Mouse (Mus musculus) liver, postnatal 0 days (tissue): ENCODE results near the gene Ptpn9. TPM values are rescaled to one million over a fixed set of nuclear protein-coding genes. Genes with fewer than 3 reads are reported as not detected.

Source experiments
- ATAC-seq: fragments of 200-750 bp; cut with Nextera tagmentation; 2 replicates; pipeline ENCODE4 v1.8.0; 2017; ENCODE audit warnings: mild to moderate bottlenecking, moderate library complexity
- DNase-seq: peaks from one replicate; pipeline ENCODE4 v3.0.0-alpha.2; 2016
- H3K27ac ChIP-seq: fragments of 300-500 bp; sonication (generic); 2 replicates; pipeline ENCODE4 v1.5.1; 2014; ENCODE audit warnings: antibody characterized with exemption, moderate library complexity, mild to moderate bottlenecking, low read depth
- H3K27me3 ChIP-seq: fragments of 300-500 bp; sonication (generic); 2 replicates; pipeline ENCODE4 v1.6.1; 2014; ENCODE audit warnings: low read length, control low read depth, mixed read lengths; ENCODE audit not compliant: insufficient read depth
- H3K36me3 ChIP-seq: fragments of 300-500 bp; sonication (generic); replicated peaks from 2 replicates; pipeline ENCODE4 v1.6.1; 2014; ENCODE audit warnings: mild to moderate bottlenecking, control low read depth, low read length, moderate library complexity, mixed read lengths; ENCODE audit not compliant: insufficient read depth
- H3K4me1 ChIP-seq: fragments of 300-500 bp; sonication (generic); 2 replicates; pipeline ENCODE4 v1.6.1; 2014; ENCODE audit warnings: antibody characterized with exemption, mild to moderate bottlenecking, control low read depth; ENCODE audit not compliant: insufficient read depth
- H3K4me2 ChIP-seq: fragments of 300-500 bp; sonication (generic); 2 replicates; pipeline ENCODE4 v1.6.1; 2014; ENCODE audit warnings: low read depth, mild to moderate bottlenecking, low read length, moderate library complexity, mixed read lengths
- H3K4me3 ChIP-seq: fragments of 300-500 bp; sonication (generic); 2 replicates; pipeline ENCODE4 v1.5.1; 2014; ENCODE audit warnings: low read depth, low read length
- H3K9ac ChIP-seq: fragments of 300-500 bp; sonication (generic); replicated peaks from 2 replicates; pipeline ENCODE4 v1.6.1; 2014; ENCODE audit warnings: mild to moderate bottlenecking, moderate library complexity
- H3K9me3 ChIP-seq: fragments of 300-500 bp; sonication (generic); 2 replicates; pipeline ENCODE4 v1.6.1; 2016; ENCODE audit warnings: mild to moderate bottlenecking, control low read depth, low read length, mixed read lengths
- CTCF ChIP-seq: sonication (generic); IDR thresholded peaks from 2 replicates; pipeline ENCODE4 v1.5.1; 2016; ENCODE audit warnings: antibody characterized with exemption, low read depth
- EP300 ChIP-seq: IDR thresholded peaks from 2 replicates; pipeline ENCODE4 v1.6.1; 2016; ENCODE audit warnings: antibody characterized with exemption, low read depth, mild to moderate bottlenecking
- WGBS: fragments of 180-500 bp; shearing (Covaris S2); extraction: QIAGEN DNeasy Blood & Tissue Kit; methylation state at CpG from one replicate; pipeline ENCODE4 v1.1.7; 2014; ENCODE audit not compliant: insufficient replicate concordance; 5-methylcytosine and 5-hydroxymethylcytosine counted together
- polyA plus RNA-seq: library from polyadenylated mRNA; unstranded; fragments of >200 nt; fragmentation: Nextera tagmentation; extraction: Ambion mirVana; gene quantifications from 2 replicates; pipeline ENCODE4 v1.2.1, GENCODE M21; 2015

Gene Ptpn9
- polyA plus RNA-seq, 1 experiment from 2014 or later: 5.0 TPM

DNA sequence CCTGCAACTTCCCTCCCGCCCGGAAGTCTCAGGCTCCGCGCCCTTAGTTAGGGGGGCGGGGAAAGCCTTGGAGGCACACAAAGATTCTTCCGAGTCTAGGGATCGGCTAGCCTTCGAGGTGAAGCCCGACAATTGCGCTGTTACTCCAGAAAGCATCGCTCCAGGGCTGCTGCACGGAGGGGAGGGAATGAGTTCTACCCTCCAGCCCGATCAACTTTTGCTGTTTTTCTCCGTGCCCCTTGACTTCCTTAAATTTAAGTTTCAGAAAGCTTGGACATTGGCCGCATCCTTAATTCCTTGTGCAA lies 79.0 kb downstream of the Ptpn9 start:
- Histone ChIP-seq H3K4me2 (peak overlapping the region; percentile 93), H3K9ac (peak overlapping the region; percentile 65), H3K27ac (peak overlapping the region; percentile 99), H3K4me3 (peak overlapping the region; percentile 85), H3K27me3 (no peaks in the 10 kb centered on the region), H3K4me1 (peaks cover 24% of the 10 kb centered on the region), H3K9me3 (no peaks in the 10 kb centered on the region), H3K36me3 (no peaks in the 10 kb centered on the region)
- ATAC-seq (no peak), DNase-seq (no peak)
- TF ChIP-seq EP300 (no peak), CTCF (no peak)
- WGBS: 2% methylated on average over 15 of the region's 15 CpGs

DNA sequence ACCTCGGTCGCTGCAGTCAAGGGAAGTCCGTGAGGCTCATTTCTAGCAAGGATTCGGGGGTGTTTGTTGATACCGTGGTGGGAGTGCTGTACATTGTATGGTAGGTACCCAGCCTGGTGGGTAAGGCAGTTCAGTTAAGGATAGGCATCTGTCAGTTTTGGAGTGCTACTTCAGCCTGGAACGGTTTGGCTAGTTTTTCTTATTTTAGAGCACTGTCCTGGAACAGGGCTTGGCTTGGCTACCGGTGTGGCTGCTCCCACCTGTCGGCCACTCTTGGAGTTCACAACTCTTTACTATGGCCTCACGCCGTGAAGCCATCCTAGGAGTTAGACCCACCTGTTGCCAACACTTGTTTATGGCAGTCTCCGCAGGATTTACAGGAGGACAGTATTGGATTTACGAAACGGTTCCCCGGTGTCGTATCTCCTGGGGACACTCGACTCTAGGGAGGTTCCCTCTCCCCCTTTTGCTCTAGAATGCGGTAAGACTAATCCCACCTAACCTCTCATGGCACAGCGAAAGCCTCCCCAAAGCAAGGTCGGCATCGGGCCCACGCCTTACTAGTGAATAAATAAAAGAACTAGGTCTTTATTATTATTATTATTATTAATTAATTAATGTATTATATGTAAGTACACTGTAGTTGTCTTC lies 79.6 kb downstream of the Ptpn9 start:
- H3K4me2 ChIP-seq: peak overlapping the region; percentile 93
- no peaks in the 10 kb centered on the region for H3K27me3 ChIP-seq
- H3K4me1 ChIP-seq: peaks cover 19% of the 10 kb centered on the region
- H3K9ac ChIP-seq: peak overlapping the region; percentile 65
- peak overlapping the region; percentile 85 for H3K4me3 ChIP-seq
- no peaks in the 10 kb centered on the region for H3K9me3 ChIP-seq
- no peaks in the 10 kb centered on the region for H3K36me3 ChIP-seq
- H3K27ac ChIP-seq: peak overlapping the region; percentile 99
- 5% methylated on average over 21 of the region's 21 CpGs for WGBS
- ATAC-seq: no peak
- TF ChIP-seq CTCF (peak; percentile 61), EP300 (no peak)
- peak; percentile 63 for DNase-seq

DNA sequence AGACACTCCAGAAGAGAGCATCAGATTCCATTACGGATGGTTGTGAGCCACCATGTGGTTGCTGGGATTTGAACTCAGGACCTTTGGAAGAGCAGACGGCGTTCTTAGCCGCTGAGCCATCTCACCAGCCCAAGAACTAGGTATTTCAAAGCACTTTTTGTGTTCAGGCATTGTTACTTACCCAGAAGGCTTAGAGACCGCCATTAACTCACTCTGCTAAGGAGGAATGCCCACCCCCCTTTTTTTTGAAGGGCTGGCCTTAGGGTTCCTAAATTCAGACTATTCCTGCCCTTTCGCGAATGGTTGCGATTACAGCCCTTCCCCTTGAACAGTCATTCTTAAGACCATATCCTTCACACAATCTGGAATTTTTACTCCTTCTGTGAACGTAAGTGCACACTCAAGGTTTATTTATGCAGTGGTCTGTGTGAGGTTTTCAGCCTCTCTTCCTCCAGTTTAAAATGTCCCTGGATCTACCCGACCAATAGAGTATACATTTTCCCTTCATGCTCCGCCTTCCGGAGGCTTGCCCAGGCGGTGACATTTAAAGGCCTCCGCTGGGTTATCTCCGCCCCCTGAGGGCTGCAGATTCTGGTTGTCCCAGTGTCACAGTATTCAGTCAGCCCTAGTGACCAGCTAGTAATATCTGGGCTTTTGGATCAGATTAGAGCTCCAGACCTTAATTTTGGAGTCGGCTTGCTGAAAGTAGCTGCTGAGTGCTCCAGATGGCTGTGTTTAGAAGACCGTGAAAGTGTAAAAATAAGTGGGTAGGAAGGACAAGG lies 80.3 kb downstream of the Ptpn9 start:
- DNase-seq (peak; percentile 82), ATAC-seq (no peak)
- Histone ChIP-seq H3K9me3 (no peaks in the 10 kb centered on the region), H3K27me3 (no peaks in the 10 kb centered on the region), H3K36me3 (no peaks in the 10 kb centered on the region), H3K9ac (peak overlapping the region; percentile 65), H3K4me2 (peak overlapping the region; percentile 93), H3K4me1 (peaks cover 11% of the 10 kb centered on the region), H3K4me3 (peak overlapping the region; percentile 85), H3K27ac (peak overlapping the region; percentile 99)
- no peak for TF ChIP-seq EP300
- peak; percentile 11; the same call in 1 of the 2 replicates for TF ChIP-seq CTCF
- 8% methylated on average over 17 of the region's 17 CpGs for WGBS

DNA sequence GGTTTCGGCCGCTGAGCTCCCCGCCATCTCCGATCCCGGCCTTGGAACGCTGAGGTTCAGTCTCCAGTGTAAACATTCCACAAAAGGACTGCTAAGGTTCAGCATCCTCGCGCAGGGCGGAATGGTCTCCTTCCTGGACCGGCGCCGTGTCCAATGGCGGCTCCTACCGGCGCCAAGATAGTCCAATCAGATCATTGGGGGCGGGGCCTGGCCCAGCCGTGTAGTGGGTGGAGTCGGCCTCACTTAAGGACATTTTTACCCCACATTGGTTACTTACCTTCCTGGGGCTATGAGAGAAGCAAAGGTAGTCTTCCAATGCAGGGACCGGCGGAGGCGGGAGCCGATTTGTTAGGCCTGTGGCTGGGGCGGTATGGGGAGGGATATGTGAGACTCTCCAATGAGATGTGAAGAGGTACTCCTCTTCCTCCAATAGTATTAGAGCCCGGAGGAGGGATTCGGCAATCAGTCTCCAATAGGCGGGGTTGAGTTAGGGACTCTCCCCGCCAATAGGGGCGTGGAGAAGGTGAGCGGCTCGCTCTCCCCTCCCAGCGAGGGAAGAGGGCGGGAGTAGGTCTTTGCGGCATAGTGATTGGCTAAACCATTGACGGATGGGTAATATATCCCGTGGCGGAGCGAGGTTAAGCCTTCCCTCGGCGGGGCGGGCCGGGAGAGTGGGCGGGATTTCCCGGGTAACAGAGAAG lies 81.1 kb downstream of the Ptpn9 start:
- no peaks in the 10 kb centered on the region for H3K9me3 ChIP-seq
- peak overlapping the region; percentile 62 for H3K9ac ChIP-seq
- H3K4me1 ChIP-seq: peaks cover 6% of the 10 kb centered on the region
- no peaks in the 10 kb centered on the region for H3K27me3 ChIP-seq
- DNase-seq (peak; percentile 99), ATAC-seq (peak; percentile 75)
- H3K27ac ChIP-seq: peak overlapping the region; percentile 99
- peak overlapping the region; percentile 85 for H3K4me3 ChIP-seq
- H3K36me3 ChIP-seq: no peaks in the 10 kb centered on the region
- peak overlapping the region; percentile 95 for H3K4me2 ChIP-seq
- TF ChIP-seq EP300 (peak; percentile 83), CTCF (no peak; the same call in 1 of the 2 replicates)
- under 1% methylated on average over 43 of the region's 43 CpGs for WGBS

DNA sequence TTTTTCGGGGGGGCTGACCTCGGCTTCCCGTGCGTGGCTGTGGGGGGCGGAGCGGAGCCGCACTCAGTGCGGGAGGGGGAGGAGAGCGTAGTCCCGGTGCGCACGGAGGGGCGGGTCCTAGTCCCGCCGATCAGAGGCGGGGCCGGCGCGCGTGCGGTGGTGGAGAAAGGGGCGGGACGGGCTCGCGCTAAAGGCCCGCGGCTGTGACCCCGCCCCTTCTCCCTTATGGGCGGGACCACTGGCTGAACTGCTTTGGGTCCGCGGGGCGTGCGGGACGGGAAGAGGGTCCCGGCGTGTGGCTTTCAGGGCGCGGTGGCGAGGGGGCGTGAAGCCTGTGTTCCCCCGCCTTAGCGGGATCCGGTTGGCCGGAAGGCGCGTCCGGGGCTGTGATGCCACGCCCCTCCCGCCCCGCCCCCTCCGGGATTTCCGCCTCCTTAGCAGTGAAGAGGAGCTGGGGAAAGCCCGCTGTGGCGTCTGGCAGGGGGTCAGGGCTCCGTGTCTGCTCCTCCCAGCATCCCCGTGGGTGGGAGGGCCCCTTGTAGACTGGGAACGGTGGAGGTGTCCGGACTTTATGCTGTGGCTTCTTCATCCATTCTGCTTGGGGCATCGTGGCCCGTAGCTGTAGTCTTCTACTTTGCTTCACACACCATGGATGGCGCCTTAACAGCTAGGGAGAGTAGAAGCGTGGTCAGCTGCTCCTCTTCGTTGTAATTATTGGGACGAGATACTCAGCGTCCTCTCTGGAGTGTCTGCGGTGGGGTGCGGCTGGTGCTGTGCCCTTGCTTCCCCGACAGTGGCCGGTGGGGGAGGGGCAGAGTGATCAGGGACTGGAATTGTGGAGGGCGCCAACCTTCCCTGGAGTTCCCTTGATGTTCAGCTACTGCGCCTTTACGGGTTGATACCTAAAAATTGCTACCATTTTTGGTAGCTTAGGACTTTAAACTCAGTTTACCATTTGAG lies 82.3 kb downstream of the Ptpn9 start:
- DNase-seq: peak; percentile 94
- peak; percentile 39 for ATAC-seq
- H3K36me3 ChIP-seq: no peaks in the 10 kb centered on the region
- H3K27me3 ChIP-seq: no peaks in the 10 kb centered on the region
- no peak for TF ChIP-seq EP300
- no peak for TF ChIP-seq CTCF
- peak overlapping the region; percentile 95 for H3K4me2 ChIP-seq
- WGBS: 2% methylated on average over 55 of the region's 72 CpGs
- H3K9ac ChIP-seq: peak overlapping the region; percentile 62
- peak overlapping the region; percentile 68 for H3K4me3 ChIP-seq
- no peaks in the 10 kb centered on the region for H3K9me3 ChIP-seq
- H3K4me1 ChIP-seq: peaks cover 6% of the 10 kb centered on the region
- H3K27ac ChIP-seq: peak overlapping the region; percentile 95
